Mouse (Mus musculus) lung, adult 2 months (tissue): ENCODE measurements around the gene Zscan10.

ENCODE experiments used
- CTCF ChIP-seq: fragments of 200-500 bp; IDR thresholded peaks from 2 replicates; pipeline ENCODE4 v1.5.1; 2011; ENCODE audit warnings: mild to moderate bottlenecking, low read length, control low read depth; ENCODE audit not compliant: insufficient read depth
- POLR2A ChIP-seq: fragments of 200-500 bp; IDR thresholded peaks from 2 replicates; pipeline ENCODE4 v1.6.1; 2011; ENCODE audit warnings: low read depth, mild to moderate bottlenecking, control low read depth, low read length, borderline replicate concordance; ENCODE audit errors: extremely low read depth

- TF ChIP-seq POLR2A (no peak), CTCF (no peak)
Observed at GRCm38 (mm10) chr17:23631241-23631640, 30.6 kb downstream of the Zscan10 start.
